Mouse (Mus musculus) hindbrain, embryonic 11.5 days (tissue): Measurements from ENCODE around the gene Nkx3-2. TPM values are rescaled to one million over a fixed set of nuclear protein-coding genes. Genes with fewer than 3 reads are reported as not detected.
A peak's percentile ranks its signal among the peaks of the same experiment; 100 is the strongest.

Source experiments
- ATAC-seq: fragments of 200-750 bp; cut with Nextera tagmentation; 2 replicates; pipeline ENCODE4 v1.8.0; 2017; ENCODE audit warnings: mild to moderate bottlenecking, moderate TSS enrichment, moderate library complexity; ENCODE audit not compliant: low FRiP score
- DNase-seq: peaks from one replicate; pipeline ENCODE4 v3.0.0-alpha.2; 2015; ENCODE audit warnings: low spot score
- H3K27ac ChIP-seq: fragments of 300-500 bp; sonication (generic); 2 replicates; pipeline ENCODE4 v1.5.1; 2014; ENCODE audit warnings: mild to moderate bottlenecking, low read depth, low read length
- H3K27me3 ChIP-seq: fragments of 300-500 bp; sonication (generic); 2 replicates; pipeline ENCODE4 v1.6.1; 2014; ENCODE audit warnings: mild to moderate bottlenecking, low read length, moderate library complexity, mixed read lengths; ENCODE audit not compliant: control insufficient read depth, insufficient read depth
- H3K36me3 ChIP-seq: fragments of 300-500 bp; sonication (generic); 2 replicates; pipeline ENCODE4 v1.6.1; 2014; ENCODE audit warnings: mild to moderate bottlenecking, low read length, moderate library complexity, mixed read lengths; ENCODE audit not compliant: control insufficient read depth, insufficient read depth
- H3K4me1 ChIP-seq: fragments of 300-500 bp; sonication (generic); replicated peaks from 2 replicates; pipeline ENCODE4 v1.6.1; 2014; ENCODE audit warnings: low read length, mixed read lengths; ENCODE audit not compliant: control insufficient read depth, insufficient read depth
- H3K4me2 ChIP-seq: fragments of 300-500 bp; sonication (generic); replicated peaks from 2 replicates; pipeline ENCODE4 v1.6.1; 2014; ENCODE audit warnings: mild to moderate bottlenecking, low read depth, low read length
- H3K4me3 ChIP-seq: fragments of 300-500 bp; sonication (generic); 2 replicates; pipeline ENCODE4 v1.5.1; 2014; ENCODE audit warnings: low read depth, low read length
- H3K9ac ChIP-seq: fragments of 300-500 bp; sonication (generic); 2 replicates; pipeline ENCODE4 v1.6.1; 2014; ENCODE audit warnings: low read depth, low read length
- H3K9me3 ChIP-seq: fragments of 300-500 bp; sonication (generic); 2 replicates; pipeline ENCODE4 v1.6.1; 2016; ENCODE audit warnings: low read length; ENCODE audit not compliant: control insufficient read depth
- WGBS: fragments of 180-500 bp; shearing (Covaris S2); extraction: QIAGEN DNeasy Blood & Tissue Kit; methylation state at CpG from one replicate; pipeline ENCODE4 v1.1.7; 2014; 5-methylcytosine and 5-hydroxymethylcytosine counted together
- polyA plus RNA-seq: library from polyadenylated mRNA; unstranded; fragments of >200 nt; fragmentation: Nextera tagmentation; extraction: Ambion mirVana; gene quantifications from 2 replicates; pipeline ENCODE4 v1.2.1, GENCODE M21; 2014

Nkx3-2 gene
- polyA plus RNA-seq, 1 experiment from 2014 or later, result 1.0 TPM

GRCm38 (mm10) chr5:41766406-41767010 is 2.2 kb upstream of the Nkx3-2 start:
- ATAC-seq (no peak), DNase-seq (peak; percentile 55)
- Histone ChIP-seq H3K4me2 (no peak overlapping the region), H3K4me3 (no peak overlapping the region), H3K4me1 (peaks cover 2% of the 10 kb centered on the region), H3K27ac (no peak overlapping the region), H3K9me3 (no peaks in the 10 kb centered on the region), H3K27me3 (peaks cover 59% of the 10 kb centered on the region), H3K36me3 (no peaks in the 10 kb centered on the region), H3K9ac (no peak overlapping the region)
- WGBS, result 3% methylated on average over 27 of the region's 27 CpGs

DNA sequence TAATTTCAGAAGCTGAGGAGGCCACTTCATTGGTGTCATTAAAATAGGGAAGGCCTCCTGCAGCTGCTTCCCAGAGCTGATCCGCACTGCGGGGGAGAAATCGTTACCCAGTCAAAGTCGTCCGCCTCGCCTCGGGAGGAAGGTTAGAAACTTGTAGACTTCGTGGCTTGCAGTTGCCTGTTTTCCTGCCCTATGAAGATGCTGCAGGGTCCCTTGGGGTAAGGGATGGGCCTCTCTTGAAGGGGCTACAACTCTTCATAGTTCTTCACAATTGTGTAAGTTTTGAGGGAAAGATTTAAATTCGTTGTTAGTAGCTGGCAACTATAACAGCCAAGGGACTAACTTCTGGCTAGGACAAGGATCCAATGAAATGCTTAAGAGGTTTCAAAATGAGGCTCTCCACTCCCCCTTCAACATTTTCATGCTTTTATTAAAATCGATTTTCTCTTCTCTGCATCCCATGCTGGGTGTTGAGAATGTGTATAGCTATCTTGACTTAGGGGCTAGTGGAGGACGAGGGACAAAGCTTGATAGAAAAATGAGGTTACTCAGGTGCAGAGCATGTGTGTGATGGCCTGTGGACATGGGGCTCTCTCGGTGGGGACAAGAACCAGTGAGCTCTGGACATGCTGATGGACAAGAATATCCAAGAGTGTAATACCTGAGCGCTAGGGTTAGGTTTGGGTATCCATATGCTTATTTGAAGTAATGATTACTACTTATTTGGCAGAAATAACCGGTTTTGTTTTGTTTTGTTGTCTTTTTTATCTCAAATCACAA is 1.5 kb upstream of the Nkx3-2 start:
- DNase-seq (peak; percentile 66), ATAC-seq (no peak)
- WGBS, result under 1% methylated on average over 14 of the region's 14 CpGs
- H3K27me3 ChIP-seq, result peaks cover 66% of the 10 kb centered on the region
- no peak overlapping the region for H3K27ac ChIP-seq
- H3K9me3 ChIP-seq, result no peaks in the 10 kb centered on the region
- no peak overlapping the region for H3K4me2 ChIP-seq
- peaks cover 2% of the 10 kb centered on the region for H3K4me1 ChIP-seq
- H3K4me3 ChIP-seq, result no peak overlapping the region
- no peaks in the 10 kb centered on the region for H3K36me3 ChIP-seq
- no peak overlapping the region for H3K9ac ChIP-seq

DNA sequence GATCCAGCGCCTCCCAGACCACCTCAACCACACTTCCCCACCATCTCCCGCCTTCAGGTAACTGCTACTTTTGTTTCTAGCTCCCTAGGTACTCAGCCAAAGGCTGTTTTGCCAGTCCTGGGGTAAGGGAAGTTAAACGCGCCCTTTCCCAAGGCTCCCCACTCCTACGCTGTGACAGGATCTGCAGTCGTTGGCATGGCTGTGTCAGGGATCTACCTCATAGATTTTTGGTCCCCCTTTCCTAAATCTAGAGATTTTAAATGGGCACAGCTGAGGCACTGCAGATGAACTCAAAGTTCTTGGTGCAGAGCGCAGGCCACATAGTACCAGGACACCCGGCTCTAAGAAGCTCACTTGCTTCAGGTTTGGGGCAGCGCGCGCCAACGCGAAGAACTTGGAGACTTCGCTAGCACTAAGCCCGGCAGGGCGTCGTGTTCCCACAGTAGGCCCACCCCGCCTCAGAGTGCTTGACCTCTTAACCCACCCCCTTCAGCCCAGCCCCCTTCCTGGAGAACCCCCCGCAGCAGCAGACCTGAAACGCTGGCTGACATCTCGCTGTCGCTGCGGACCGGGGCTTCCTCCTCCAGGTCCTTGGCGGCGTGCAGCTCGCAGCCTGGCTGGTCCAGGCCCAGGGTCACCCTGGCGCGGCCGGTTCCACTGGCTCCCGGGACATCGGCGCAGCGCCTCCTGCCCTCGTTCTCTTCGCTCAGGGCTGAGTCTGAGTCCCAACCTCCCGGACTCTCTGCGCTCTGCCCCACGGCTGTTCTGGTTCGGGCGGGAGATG is 1.2 kb downstream of the Nkx3-2 start:
- Histone ChIP-seq H3K27ac (no peak overlapping the region), H3K27me3 (peaks cover 88% of the 10 kb centered on the region), H3K4me2 (peak overlapping the region; percentile 45), H3K9ac (no peak overlapping the region), H3K36me3 (no peaks in the 10 kb centered on the region), H3K4me3 (peak overlapping the region; percentile 32), H3K9me3 (no peaks in the 10 kb centered on the region), H3K4me1 (peaks cover 2% of the 10 kb centered on the region)
- WGBS, result 1% methylated on average over 39 of the region's 41 CpGs
- peak; percentile 29 for ATAC-seq
- peak; percentile 66 for DNase-seq

GRCm38 (mm10) chr5:41762141-41762946 is 2.0 kb downstream of the Nkx3-2 start:
- 2% methylated on average over 27 of the region's 27 CpGs for WGBS
- H3K36me3 ChIP-seq, result no peaks in the 10 kb centered on the region
- no peak overlapping the region for H3K27ac ChIP-seq
- H3K9me3 ChIP-seq, result no peaks in the 10 kb centered on the region
- peaks cover 89% of the 10 kb centered on the region for H3K27me3 ChIP-seq
- no peak overlapping the region for H3K9ac ChIP-seq
- ATAC-seq (no peak), DNase-seq (no peak)
- H3K4me3 ChIP-seq, result no peak overlapping the region
- no peak overlapping the region for H3K4me2 ChIP-seq
- H3K4me1 ChIP-seq, result peaks cover 2% of the 10 kb centered on the region

GRCm38 (mm10) chr5:41761509-41762140 is 2.7 kb downstream of the Nkx3-2 start:
- no peak for ATAC-seq
- H3K27me3 ChIP-seq, result peaks cover 89% of the 10 kb centered on the region
- no peaks in the 10 kb centered on the region for H3K36me3 ChIP-seq
- no peaks in the 10 kb centered on the region for H3K9me3 ChIP-seq
- peak overlapping the region; percentile 5; the same call in 1 of the 2 replicates for H3K4me2 ChIP-seq
- H3K4me1 ChIP-seq, result no peaks in the 10 kb centered on the region; the same call in none of the 2 replicates
- no peak overlapping the region for H3K9ac ChIP-seq
- DNase-seq, result peak; percentile 58
- no peak overlapping the region for H3K27ac ChIP-seq
- peak overlapping the region; percentile 0; the same call in 1 of the 2 replicates for H3K4me3 ChIP-seq
- under 1% methylated on average over 55 of the region's 56 CpGs for WGBS

DNA sequence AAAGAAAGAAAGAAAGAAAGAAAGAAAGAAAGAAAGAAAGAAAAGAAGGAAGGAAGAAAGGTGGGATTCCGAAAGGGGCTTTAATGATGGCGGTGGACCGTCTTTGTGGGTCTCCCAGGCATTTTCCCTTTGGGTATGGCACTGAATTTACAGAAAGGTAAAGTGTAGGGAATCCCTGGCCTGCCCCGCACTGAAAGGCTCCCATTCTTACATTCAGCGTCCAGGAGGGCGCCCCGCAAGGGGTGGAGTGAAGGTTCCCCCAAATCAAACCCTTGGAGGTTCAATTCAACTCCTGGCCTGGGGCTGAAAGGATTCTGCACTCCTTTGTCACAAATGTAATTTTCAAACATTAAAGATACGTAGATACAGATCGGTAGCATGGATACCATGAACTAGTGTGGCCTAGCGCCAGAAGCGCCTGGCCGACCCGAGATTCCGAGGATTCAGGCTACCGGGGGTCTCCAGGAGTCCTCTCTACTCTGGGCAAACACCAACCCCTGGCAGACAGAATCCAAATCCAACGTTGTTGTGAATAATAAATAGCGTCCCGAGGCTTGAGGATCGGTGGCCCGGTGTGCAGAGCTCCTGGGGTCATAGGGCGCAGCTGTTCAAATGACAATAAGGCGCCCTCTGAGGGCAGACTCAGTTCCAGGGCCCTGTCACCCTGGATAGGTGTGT is 3.3 kb downstream of the Nkx3-2 start:
- ATAC-seq, result no peak
- no peaks in the 10 kb centered on the region for H3K9me3 ChIP-seq
- peak; percentile 51 for DNase-seq
- no peak overlapping the region for H3K4me2 ChIP-seq
- H3K9ac ChIP-seq, result no peak overlapping the region
- H3K27ac ChIP-seq, result no peak overlapping the region
- no peaks in the 10 kb centered on the region; the same call in none of the 2 replicates for H3K4me1 ChIP-seq
- no peaks in the 10 kb centered on the region for H3K36me3 ChIP-seq
- H3K27me3 ChIP-seq, result peaks cover 88% of the 10 kb centered on the region
- 5% methylated on average over 22 of the region's 22 CpGs for WGBS
- peak overlapping the region; percentile 0; the same call in 1 of the 2 replicates for H3K4me3 ChIP-seq

- no peak overlapping the region for H3K9ac ChIP-seq
- H3K27me3 ChIP-seq, result peaks cover 91% of the 10 kb centered on the region
- H3K4me3 ChIP-seq, result no peak overlapping the region
- H3K4me2 ChIP-seq, result no peak overlapping the region
- H3K36me3 ChIP-seq, result no peaks in the 10 kb centered on the region
- WGBS, result 3% methylated on average over 8 of the region's 8 CpGs
- no peaks in the 10 kb centered on the region; the same call in none of the 2 replicates for H3K4me1 ChIP-seq
- H3K27ac ChIP-seq, result no peak overlapping the region
- H3K9me3 ChIP-seq, result no peaks in the 10 kb centered on the region
- DNase-seq, result peak; percentile 50
- ATAC-seq, result no peak
Measured at GRCm38 (mm10) chr5:41760071-41760470, 4.2 kb downstream of the Nkx3-2 start.
